Mouse (Mus musculus) embryonic facial prominence, embryonic 10.5 days (tissue): ENCODE results near the gene Olfr1230. TPM values are rescaled to one million over a fixed set of nuclear protein-coding genes. Genes with fewer than 3 reads are reported as not detected.

Experiments
- DNase-seq: peaks from one replicate; pipeline ENCODE4 v3.0.0-alpha.2; 2017; ENCODE audit warnings: low spot score
- H3K27ac ChIP-seq: fragments of 300-500 bp; sonication (generic); replicated peaks from 2 replicates; pipeline ENCODE4 v1.5.1; 2016; ENCODE audit warnings: mild to moderate bottlenecking
- H3K27me3 ChIP-seq: fragments of 300-500 bp; sonication (generic); replicated peaks from 2 replicates; pipeline ENCODE4 v1.6.1; 2016; ENCODE audit warnings: low read depth, mild to moderate bottlenecking; ENCODE audit not compliant: poor library complexity, severe bottlenecking
- H3K36me3 ChIP-seq: fragments of 300-500 bp; sonication (generic); replicated peaks from 2 replicates; pipeline ENCODE4 v1.6.1; 2016; ENCODE audit warnings: mild to moderate bottlenecking, moderate library complexity
- H3K4me1 ChIP-seq: fragments of 300-500 bp; sonication (generic); 2 replicates; pipeline ENCODE4 v1.6.1; 2016
- H3K4me3 ChIP-seq: fragments of 300-500 bp; sonication (generic); 2 replicates; pipeline ENCODE4 v1.5.1; 2016; ENCODE audit warnings: mild to moderate bottlenecking, moderate library complexity
- H3K9me3 ChIP-seq: fragments of 300-500 bp; sonication (generic); 2 replicates; pipeline ENCODE4 v1.6.1; 2016; ENCODE audit warnings: mild to moderate bottlenecking
- WGBS: fragments of 180-500 bp; shearing (Covaris S2); methylation state at CpG from one replicate; pipeline ENCODE4 v1.1.7; 2016; 5-methylcytosine and 5-hydroxymethylcytosine counted together
- polyA plus RNA-seq: library from polyadenylated mRNA; unstranded; fragments of >200 nt; fragmentation: Nextera tagmentation; extraction: Ambion mirVana; gene quantifications from 2 replicates; pipeline ENCODE4 v1.2.1, GENCODE M21; 2016

The Olfr1230 gene
- not detected in 2 replicates for polyA plus RNA-seq

DNA sequence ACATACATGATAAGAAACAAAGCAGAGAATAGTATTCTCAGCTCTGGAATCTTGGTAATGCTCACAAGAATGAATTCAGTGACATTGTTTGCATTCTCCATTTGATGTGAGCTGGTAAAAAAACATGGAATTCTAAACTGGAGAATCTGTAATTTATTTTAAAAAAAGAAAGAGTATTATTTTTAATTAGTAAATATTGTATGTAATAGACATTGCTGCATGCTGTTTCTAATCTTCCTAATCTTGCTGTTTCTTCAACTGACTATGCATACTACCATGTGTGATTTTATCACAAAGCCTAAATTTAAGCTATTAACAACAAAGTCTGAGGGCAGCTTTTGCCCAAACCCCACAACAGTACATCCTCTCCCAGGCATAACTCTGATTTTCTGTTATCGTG is at the start of gene Olfr1230:
Gene Olfr1230, minus strand, starts transcription at position 101 of the 400 bp plus-strand sequence.
- DNase-seq: no peak
- WGBS: 90% methylated on average over 1 of the region's 1 CpGs
- no peaks in the 10 kb centered on the region for H3K4me1 ChIP-seq
- no peaks in the 10 kb centered on the region for H3K9me3 ChIP-seq
- no peak within 1 kb of the TSS for H3K4me3 ChIP-seq
- H3K27ac ChIP-seq: no peak within 1 kb of the TSS
- no peaks in the 10 kb centered on the region for H3K36me3 ChIP-seq
- no peaks in the 10 kb centered on the region for H3K27me3 ChIP-seq

DNA sequence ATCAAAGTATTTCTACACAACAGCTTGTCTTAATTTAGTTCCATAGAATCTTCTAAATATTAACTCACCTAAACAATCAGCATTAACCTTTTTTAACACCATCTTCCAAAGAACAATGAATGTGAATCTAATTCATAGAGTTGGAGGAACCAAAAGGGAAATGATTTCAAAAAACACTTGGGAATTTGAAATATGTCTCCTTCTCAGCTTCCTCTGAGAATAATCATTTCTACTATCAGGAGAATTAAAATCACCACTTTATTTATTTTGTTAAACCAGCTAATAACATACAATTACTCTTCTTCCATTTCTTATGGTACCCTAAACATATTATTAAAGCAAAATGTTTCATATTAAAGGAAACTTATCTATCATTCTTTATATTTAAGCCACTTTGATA is 45.2 kb upstream of the Olfr1230 start, which contains the start of gene Olfr1233:
Gene Olfr1233, minus strand, starts transcription at position 101 of the 400 bp plus-strand sequence.
- Histone ChIP-seq H3K4me1 (no peaks in the 10 kb centered on the region), H3K36me3 (no peaks in the 10 kb centered on the region), H3K9me3 (no peaks in the 10 kb centered on the region), H3K4me3 (no peak within 1 kb of the TSS), H3K27me3 (no peaks in the 10 kb centered on the region), H3K27ac (no peak within 1 kb of the TSS)
- no peak for DNase-seq

DNA sequence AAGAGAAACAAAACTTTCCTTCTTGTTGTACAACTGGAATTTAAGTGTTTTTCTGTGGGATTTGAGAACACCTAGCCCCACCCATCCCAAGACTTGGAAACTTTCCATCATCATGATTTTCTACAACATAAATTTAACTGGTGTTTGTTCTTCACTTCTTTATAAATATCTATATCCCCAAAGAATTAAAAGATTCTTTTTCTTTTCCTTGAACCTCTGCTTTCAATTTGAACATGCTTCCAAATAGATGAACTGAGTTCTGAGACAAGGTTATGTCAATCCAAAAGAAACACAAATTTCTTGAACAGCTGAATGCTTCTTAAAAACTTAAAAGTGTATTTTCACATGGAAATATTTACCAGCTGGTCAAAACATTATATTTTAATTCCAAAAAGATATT is 32.5 kb upstream of the Olfr1230 start, which contains the start of gene Olfr1232:
Gene Olfr1232, minus strand, starts transcription at position 101 of the 400 bp plus-strand sequence.
- Histone ChIP-seq H3K4me3 (no peak within 1 kb of the TSS), H3K27me3 (no peaks in the 10 kb centered on the region), H3K4me1 (no peaks in the 10 kb centered on the region), H3K9me3 (no peaks in the 10 kb centered on the region), H3K27ac (no peak within 1 kb of the TSS), H3K36me3 (no peaks in the 10 kb centered on the region)
- no peak for DNase-seq

DNA sequence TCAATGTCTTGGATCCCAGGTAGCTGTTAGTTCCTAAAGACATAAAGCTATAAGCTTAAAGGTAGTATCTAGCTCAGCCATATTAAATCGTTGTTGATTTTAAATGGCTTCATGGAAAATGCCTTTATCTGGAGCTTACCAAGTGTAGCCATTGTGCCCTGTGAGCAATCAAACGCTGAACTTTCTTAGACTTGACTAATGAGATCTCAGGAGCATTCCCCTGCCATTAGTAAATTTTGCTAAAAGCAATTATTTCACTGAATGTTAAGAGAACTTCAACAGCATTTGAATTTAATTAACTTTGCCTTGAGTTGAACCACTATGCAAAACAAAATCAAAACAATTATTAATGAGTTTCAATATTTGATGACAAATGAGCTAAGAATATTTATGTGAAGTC is 9.9 kb upstream of the Olfr1230 start, which contains the start of gene Olfr1231:
Gene Olfr1231, minus strand, starts transcription at position 101 of the 400 bp plus-strand sequence.
- H3K27ac ChIP-seq: no peak within 1 kb of the TSS
- H3K36me3 ChIP-seq: no peaks in the 10 kb centered on the region
- no peaks in the 10 kb centered on the region for H3K27me3 ChIP-seq
- WGBS: 76% methylated on average over 2 of the region's 2 CpGs
- no peaks in the 10 kb centered on the region for H3K9me3 ChIP-seq
- H3K4me3 ChIP-seq: no peak within 1 kb of the TSS
- no peak for DNase-seq
- no peaks in the 10 kb centered on the region for H3K4me1 ChIP-seq

DNA sequence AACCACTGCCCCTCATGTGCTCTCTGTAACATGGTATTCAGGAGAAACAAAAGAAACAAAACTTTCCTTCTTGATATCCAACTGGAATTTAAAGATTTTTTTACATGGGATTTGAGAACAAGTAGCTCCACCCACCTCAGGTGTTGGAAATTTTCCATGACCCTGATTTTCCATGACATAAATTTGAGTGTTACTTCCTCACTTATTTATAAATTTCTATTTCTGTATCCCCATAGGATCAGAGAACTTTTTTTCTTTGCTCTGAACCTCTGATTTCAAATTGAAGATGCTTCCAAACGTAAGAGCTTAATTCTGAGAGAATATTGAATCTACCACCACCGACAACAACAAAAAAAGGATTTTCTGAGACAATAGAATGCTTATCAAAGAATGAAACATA is 9.2 kb downstream of the Olfr1230 start, which contains the start of gene Olfr1229:
Gene Olfr1229, minus strand, starts transcription at position 101 of the 400 bp plus-strand sequence.
- Histone ChIP-seq H3K27me3 (no peaks in the 10 kb centered on the region), H3K4me1 (no peaks in the 10 kb centered on the region), H3K4me3 (no peak within 1 kb of the TSS), H3K36me3 (no peaks in the 10 kb centered on the region), H3K27ac (no peak within 1 kb of the TSS), H3K9me3 (no peaks in the 10 kb centered on the region)
- DNase-seq: no peak
- WGBS: 85% methylated on average over 2 of the region's 2 CpGs

DNA sequence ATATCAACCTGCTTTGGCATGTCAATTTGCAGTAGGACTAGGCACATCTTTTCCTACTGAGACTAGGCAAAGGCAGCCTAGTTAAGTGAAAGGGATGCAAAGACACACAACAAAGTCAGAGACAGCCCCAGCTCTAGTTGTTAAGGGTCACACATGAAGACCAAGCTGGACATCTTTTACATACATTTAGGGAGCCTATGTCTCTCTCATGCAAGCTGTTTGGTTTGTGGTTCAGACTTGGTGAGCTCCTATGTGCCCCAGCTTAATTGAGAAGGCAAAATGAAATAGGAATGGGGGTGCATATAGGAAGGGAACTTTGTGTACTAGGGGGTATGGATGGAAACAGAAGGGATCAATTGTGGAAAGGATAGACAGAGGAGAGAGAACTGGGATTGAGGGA is 43.1 kb downstream of the Olfr1230 start, which contains the start of gene Olfr1228:
Gene Olfr1228, minus strand, starts transcription at position 101 of the 400 bp plus-strand sequence.
- Histone ChIP-seq H3K27ac (no peak within 1 kb of the TSS), H3K27me3 (no peaks in the 10 kb centered on the region), H3K4me1 (no peaks in the 10 kb centered on the region), H3K9me3 (no peaks in the 10 kb centered on the region), H3K36me3 (no peaks in the 10 kb centered on the region), H3K4me3 (no peak within 1 kb of the TSS)
- no peak for DNase-seq

Other genes with a start within 250 kb of the Olfr1230 start
- gene Olfr1218, start 236.1 kb downstream of the Olfr1230 start, polyA plus RNA-seq: not detected in 2 replicates
- not detected in 2 replicates for gene Olfr1219, start 213.8 kb downstream of the Olfr1230 start, polyA plus RNA-seq
- gene Olfr1220, start 190.4 kb downstream of the Olfr1230 start, polyA plus RNA-seq: not detected in 2 replicates
- not detected in 2 replicates for gene Olfr1221, start 180.0 kb downstream of the Olfr1230 start, polyA plus RNA-seq
- not detected in 2 replicates for gene Olfr1222, start 164.2 kb downstream of the Olfr1230 start, polyA plus RNA-seq
- not detected in 2 replicates for gene Olfr1223, start 145.7 kb downstream of the Olfr1230 start, polyA plus RNA-seq
- not detected in 2 replicates for gene Olfr1224-ps1, start 133.2 kb downstream of the Olfr1230 start, polyA plus RNA-seq
- gene Olfr1225, start 122.6 kb downstream of the Olfr1230 start, polyA plus RNA-seq: not detected in 2 replicates
- gene Olfr1226, start 97.2 kb downstream of the Olfr1230 start, polyA plus RNA-seq: not detected in 2 replicates
- gene Olfr1228, start 43.2 kb downstream of the Olfr1230 start, polyA plus RNA-seq: not detected in 2 replicates
- gene Olfr1229, start 9.3 kb downstream of the Olfr1230 start, polyA plus RNA-seq: not detected in 2 replicates
- not detected in 2 replicates for gene Olfr1231, start 9.8 kb upstream of the Olfr1230 start, polyA plus RNA-seq
- gene Olfr1232, start 32.4 kb upstream of the Olfr1230 start, polyA plus RNA-seq: not detected in 2 replicates
- not detected in 2 replicates for gene Olfr1233, start 45.1 kb upstream of the Olfr1230 start, polyA plus RNA-seq
- not detected in 2 replicates for gene Olfr1234, start 67.6 kb upstream of the Olfr1230 start, polyA plus RNA-seq
- not detected in 2 replicates for gene Olfr1238, start 112.4 kb upstream of the Olfr1230 start, polyA plus RNA-seq
- not detected in 2 replicates for gene Olfr1239, start 123.1 kb upstream of the Olfr1230 start, polyA plus RNA-seq
- not detected in 2 replicates for gene Olfr1240, start 145.7 kb upstream of the Olfr1230 start, polyA plus RNA-seq
- not detected in 2 replicates for gene Olfr1241, start 189.9 kb upstream of the Olfr1230 start, polyA plus RNA-seq
- not detected in 2 replicates for gene Olfr1242, start 201.1 kb upstream of the Olfr1230 start, polyA plus RNA-seq
- gene Olfr1243, start 234.2 kb upstream of the Olfr1230 start, polyA plus RNA-seq: not detected in 2 replicates